Mouse (Mus musculus) spleen, postnatal 0 days (tissue): ENCODE data around the gene Olfr508. TPM values are rescaled to one million over a fixed set of nuclear protein-coding genes. Genes with fewer than 3 reads are reported as not detected.

Source experiments
- polyA plus RNA-seq: library from polyadenylated mRNA; unstranded; fragments of >200 nt; fragmentation: Nextera tagmentation; extraction: Ambion mirVana; gene quantifications from 2 replicates; pipeline ENCODE4 v1.2.1, GENCODE M21; 2015

Gene Olfr508
- polyA plus RNA-seq = not detected in 2 replicates

DNA sequence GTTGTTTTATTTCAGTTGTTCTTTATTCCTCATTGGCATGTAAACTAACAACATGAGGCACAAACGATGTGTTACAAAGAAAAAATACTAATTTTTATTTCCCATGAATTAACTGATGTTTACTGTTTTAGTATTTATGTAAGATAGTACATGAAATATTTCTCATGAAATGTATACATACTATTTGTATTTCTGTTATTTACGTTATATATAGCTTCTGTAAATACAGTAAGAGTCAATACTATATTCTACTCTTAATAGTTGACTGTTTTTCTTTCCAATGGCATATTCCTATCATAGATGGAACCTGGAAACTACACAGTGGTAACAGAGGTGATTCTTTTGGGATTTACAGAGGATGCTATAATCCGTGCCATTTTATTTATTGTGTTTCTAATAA lies at the start of gene Olfr508:
Olfr508 (plus strand) TSS at position 301 of the 400 bp plus-strand sequence.

DNA sequence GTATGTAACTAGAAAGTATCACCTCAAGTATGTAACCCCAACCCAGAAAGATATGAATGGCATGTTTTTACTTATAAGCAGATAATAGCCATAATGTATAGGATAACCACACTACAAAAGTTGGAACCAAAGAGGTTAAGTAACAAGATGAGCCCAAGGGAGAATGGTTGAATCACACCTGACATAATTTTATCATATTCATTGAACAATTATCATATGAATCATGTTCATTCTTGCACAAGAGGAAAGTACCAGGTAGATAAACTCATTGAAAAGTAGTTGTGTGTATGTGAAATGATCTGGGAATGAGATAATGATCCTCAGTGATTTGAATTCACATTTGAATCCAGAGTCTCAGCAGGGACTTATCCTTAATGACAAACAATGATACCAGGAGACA lies 19.3 kb upstream of the Olfr508 start, which contains the start of gene Olfr506:
Olfr506 (plus strand) TSS at position 301 of the 400 bp plus-strand sequence.

DNA sequence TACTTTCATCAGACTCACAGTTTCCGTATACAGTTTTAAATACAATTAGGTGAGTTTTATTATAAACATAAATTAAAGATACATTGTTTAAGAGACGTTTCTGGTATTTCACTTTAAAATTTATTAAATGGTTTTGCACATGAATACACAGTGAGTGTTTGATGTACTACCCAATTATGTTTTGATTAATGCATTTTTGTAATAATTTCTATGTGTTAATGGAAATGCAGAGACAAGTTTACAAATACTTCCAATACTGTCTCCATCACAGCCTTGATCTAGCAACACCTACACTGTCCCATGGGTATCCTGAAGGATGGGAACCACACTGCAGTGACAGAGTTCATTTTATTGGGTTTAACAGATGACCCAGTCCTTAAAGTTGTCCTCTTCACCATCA lies 8.3 kb upstream of the Olfr508 start, which contains the start of gene Olfr507:
Olfr507 (plus strand) TSS at position 301 of the 400 bp plus-strand sequence.

GRCm38 (mm10) chr7:108651806-108652205 lies 22.0 kb downstream of the Olfr508 start, which contains the start of gene Olfr509:
Olfr509 (minus strand) TSS chr7:108651906.

GRCm38 (mm10) chr7:108666118-108666517 lies 36.3 kb downstream of the Olfr508 start, which contains the start of gene Olfr510:
Olfr510 (plus strand) TSS chr7:108666418.

Other genes starting within 250 kb of the Olfr508 start
- not detected in 2 replicates for gene Olfr495, start 236.8 kb upstream of the Olfr508 start, polyA plus RNA-seq
- not detected in 2 replicates for gene Olfr497, start 209.6 kb upstream of the Olfr508 start, polyA plus RNA-seq
- not detected in 2 replicates for gene Olfr498, start 164.7 kb upstream of the Olfr508 start, polyA plus RNA-seq
- gene Olfr502, start 104.9 kb upstream of the Olfr508 start, polyA plus RNA-seq = not detected in 2 replicates
- not detected in 2 replicates for gene Olfr503, start 85.5 kb upstream of the Olfr508 start, polyA plus RNA-seq
- not detected in 2 replicates for gene Olfr504, start 64.2 kb upstream of the Olfr508 start, polyA plus RNA-seq
- gene Olfr506, start 19.2 kb upstream of the Olfr508 start, polyA plus RNA-seq = not detected in 2 replicates
- not detected in 2 replicates for gene Olfr507, start 8.2 kb upstream of the Olfr508 start, polyA plus RNA-seq
- gene Olfr509, start 21.9 kb downstream of the Olfr508 start, polyA plus RNA-seq = 0.04 TPM in 1 of 2 replicates, not detected in the other
- not detected in 2 replicates for gene Olfr510, start 36.4 kb downstream of the Olfr508 start, polyA plus RNA-seq
- not detected in 2 replicates for gene Olfr512, start 83.3 kb downstream of the Olfr508 start, polyA plus RNA-seq
- not detected in 2 replicates for gene Olfr513, start 121.0 kb downstream of the Olfr508 start, polyA plus RNA-seq
- not detected in 2 replicates for gene Olfr514, start 196.0 kb downstream of the Olfr508 start, polyA plus RNA-seq
- not detected in 2 replicates for gene Olfr516, start 220.5 kb downstream of the Olfr508 start, polyA plus RNA-seq
- not detected in 2 replicates for gene Olfr517, start 242.4 kb downstream of the Olfr508 start, polyA plus RNA-seq